Mouse (Mus musculus): ENCODE results near the gene Opn4. TPM values are rescaled to one million over a fixed set of nuclear protein-coding genes. Genes with fewer than 3 reads are reported as not detected.

The Opn4 gene
- polyA plus RNA-seq, 1 experiment from 2014 or later: not detected

GRCm38 (mm10) chr14:34554047-34554446 lies 45.9 kb downstream of the Opn4 start:
- no peak overlapping the region for H3K9ac ChIP-seq (replicated peaks)
- no peak overlapping the region for H3K4me3 ChIP-seq
- no peaks in the 10 kb centered on the region for H3K36me3 ChIP-seq
- H3K27ac ChIP-seq (replicated peaks): no peak overlapping the region
- H3K4me2 ChIP-seq (replicated peaks): no peak overlapping the region
- WGBS: 67% methylated on average over 3 of the region's 3 CpGs
- no peak for ATAC-seq (ENCODE audit: low FRiP score, low read depth)
- no peaks in the 10 kb centered on the region for H3K27me3 ChIP-seq
- H3K9me3 ChIP-seq: no peaks in the 10 kb centered on the region
- H3K4me1 ChIP-seq: peaks cover 3% of the 10 kb centered on the region; the same call in 1 of the 2 replicates

GRCm38 (mm10) chr14:34553470-34553869 lies 46.5 kb downstream of the Opn4 start:
- no peak overlapping the region for H3K9ac ChIP-seq (replicated peaks)
- no peaks in the 10 kb centered on the region for H3K9me3 ChIP-seq
- no peaks in the 10 kb centered on the region for H3K27me3 ChIP-seq
- ATAC-seq (ENCODE audit: low FRiP score, low read depth): no peak
- WGBS: 92% methylated on average over 6 of the region's 6 CpGs
- H3K27ac ChIP-seq (replicated peaks): no peak overlapping the region
- H3K36me3 ChIP-seq: no peaks in the 10 kb centered on the region
- H3K4me2 ChIP-seq (replicated peaks): no peak overlapping the region
- no peak overlapping the region for H3K4me3 ChIP-seq
- H3K4me1 ChIP-seq: peaks cover 3% of the 10 kb centered on the region; the same call in 1 of the 2 replicates

- ATAC-seq (ENCODE audit: low FRiP score, low read depth): no peak
- no peak overlapping the region for H3K9ac ChIP-seq (replicated peaks)
- H3K4me1 ChIP-seq: peaks cover 3% of the 10 kb centered on the region; the same call in 1 of the 2 replicates
- no peaks in the 10 kb centered on the region for H3K36me3 ChIP-seq
- no peak overlapping the region for H3K27ac ChIP-seq (replicated peaks)
- H3K4me3 ChIP-seq: no peak overlapping the region
- 87% methylated on average over 5 of the region's 5 CpGs for WGBS
- no peaks in the 10 kb centered on the region for H3K9me3 ChIP-seq
- peaks cover 6% of the 10 kb centered on the region; the same call in 1 of the 2 replicates for H3K27me3 ChIP-seq
- no peak overlapping the region for H3K4me2 ChIP-seq (replicated peaks)
Measured at GRCm38 (mm10) chr14:34552226-34552625, 47.7 kb downstream of the Opn4 start.

- no peaks in the 10 kb centered on the region for H3K9me3 ChIP-seq
- under 1% methylated on average over 55 of the region's 55 CpGs for WGBS
- peak overlapping the region; percentile 67 for H3K4me2 ChIP-seq (replicated peaks)
- ATAC-seq (ENCODE audit: low FRiP score, low read depth): peak; percentile 95
- H3K9ac ChIP-seq (replicated peaks): peak overlapping the region; percentile 84
- peak overlapping the region; percentile 72 for H3K4me3 ChIP-seq
- peaks cover 14% of the 10 kb centered on the region for H3K27me3 ChIP-seq
- H3K27ac ChIP-seq (replicated peaks): peak overlapping the region; percentile 73
- peaks cover 3% of the 10 kb centered on the region; the same call in 1 of the 2 replicates for H3K4me1 ChIP-seq
- no peaks in the 10 kb centered on the region for H3K36me3 ChIP-seq
Measured at GRCm38 (mm10) chr14:34549004-34549671, 50.8 kb downstream of the Opn4 start.

- H3K9me3 ChIP-seq: no peaks in the 10 kb centered on the region
- peak overlapping the region; percentile 72 for H3K4me3 ChIP-seq
- H3K27me3 ChIP-seq: peaks cover 14% of the 10 kb centered on the region
- peak overlapping the region; percentile 67 for H3K4me2 ChIP-seq (replicated peaks)
- H3K9ac ChIP-seq (replicated peaks): peak overlapping the region; percentile 84
- under 1% methylated on average over 27 of the region's 27 CpGs for WGBS
- H3K27ac ChIP-seq (replicated peaks): peak overlapping the region; percentile 73
- ATAC-seq (ENCODE audit: low FRiP score, low read depth): peak; percentile 51
- no peaks in the 10 kb centered on the region for H3K36me3 ChIP-seq
- H3K4me1 ChIP-seq: peaks cover 3% of the 10 kb centered on the region; the same call in 1 of the 2 replicates
Measured at GRCm38 (mm10) chr14:34548391-34549001, 51.4 kb downstream of the Opn4 start.

- Histone ChIP-seq H3K9ac (replicated peaks) (no peak overlapping the region), H3K27ac (replicated peaks) (no peak overlapping the region), H3K4me1 (peaks cover under 1% of the 10 kb centered on the region; the same call in 1 of the 2 replicates), H3K4me3 (no peak overlapping the region), H3K36me3 (no peaks in the 10 kb centered on the region), H3K27me3 (peaks cover 19% of the 10 kb centered on the region), H3K4me2 (replicated peaks) (no peak overlapping the region), H3K9me3 (no peaks in the 10 kb centered on the region)
- WGBS: 71% methylated on average over 2 of the region's 2 CpGs
- no peak for ATAC-seq (ENCODE audit: low FRiP score, low read depth)
Measured at GRCm38 (mm10) chr14:34544545-34544944, 55.4 kb downstream of the Opn4 start.

GRCm38 (mm10) chr14:34544001-34544400 lies 55.9 kb downstream of the Opn4 start:
- 84% methylated on average over 6 of the region's 6 CpGs for WGBS
- Histone ChIP-seq H3K4me2 (replicated peaks) (no peak overlapping the region), H3K4me3 (no peak overlapping the region), H3K9ac (replicated peaks) (no peak overlapping the region), H3K4me1 (no peaks in the 10 kb centered on the region), H3K27me3 (peaks cover 19% of the 10 kb centered on the region), H3K9me3 (no peaks in the 10 kb centered on the region), H3K27ac (replicated peaks) (no peak overlapping the region), H3K36me3 (no peaks in the 10 kb centered on the region)
- no peak for ATAC-seq (ENCODE audit: low FRiP score, low read depth)

- peaks cover 19% of the 10 kb centered on the region for H3K27me3 ChIP-seq
- no peak overlapping the region for H3K27ac ChIP-seq (replicated peaks)
- ATAC-seq (ENCODE audit: low FRiP score, low read depth): no peak
- no peaks in the 10 kb centered on the region for H3K4me1 ChIP-seq
- H3K9me3 ChIP-seq: no peaks in the 10 kb centered on the region
- no peak overlapping the region for H3K4me3 ChIP-seq
- H3K9ac ChIP-seq (replicated peaks): no peak overlapping the region
- no peaks in the 10 kb centered on the region for H3K36me3 ChIP-seq
- 78% methylated on average over 6 of the region's 6 CpGs for WGBS
- no peak overlapping the region for H3K4me2 ChIP-seq (replicated peaks)
Measured at GRCm38 (mm10) chr14:34543596-34543995, 56.3 kb downstream of the Opn4 start.

GRCm38 (mm10) chr14:34541896-34542295 lies 58.0 kb downstream of the Opn4 start:
- H3K27ac ChIP-seq (replicated peaks): no peak overlapping the region
- WGBS: 89% methylated on average over 5 of the region's 5 CpGs
- no peaks in the 10 kb centered on the region for H3K36me3 ChIP-seq
- ATAC-seq (ENCODE audit: low FRiP score, low read depth): no peak
- H3K4me3 ChIP-seq: no peak overlapping the region
- H3K9ac ChIP-seq (replicated peaks): no peak overlapping the region
- no peaks in the 10 kb centered on the region for H3K4me1 ChIP-seq
- no peaks in the 10 kb centered on the region for H3K9me3 ChIP-seq
- no peak overlapping the region for H3K4me2 ChIP-seq (replicated peaks)
- H3K27me3 ChIP-seq: peaks cover 13% of the 10 kb centered on the region

GRCm38 (mm10) chr14:34540685-34541162 lies 59.2 kb downstream of the Opn4 start:
- ATAC-seq (ENCODE audit: low FRiP score, low read depth): peak; percentile 30; the same call in 1 of the 2 replicates
- WGBS: 12% methylated on average over 17 of the region's 17 CpGs
- peaks cover 8% of the 10 kb centered on the region; the same call in 1 of the 2 replicates for H3K27me3 ChIP-seq
- no peaks in the 10 kb centered on the region for H3K4me1 ChIP-seq
- no peak overlapping the region for H3K4me3 ChIP-seq
- no peak overlapping the region for H3K9ac ChIP-seq (replicated peaks)
- H3K36me3 ChIP-seq: no peaks in the 10 kb centered on the region
- no peak overlapping the region for H3K27ac ChIP-seq (replicated peaks)
- no peak overlapping the region; the same call in 1 of the 2 replicates for H3K4me2 ChIP-seq (replicated peaks)
- H3K9me3 ChIP-seq: no peaks in the 10 kb centered on the region
